Mouse (Mus musculus): ENCODE data around the gene Plppr5. TPM values are rescaled to one million over a fixed set of nuclear protein-coding genes. Genes with fewer than 3 reads are reported as not detected.

The Plppr5 gene
- total RNA-seq, 2 experiments from 2014 or later: not detected

DNA sequence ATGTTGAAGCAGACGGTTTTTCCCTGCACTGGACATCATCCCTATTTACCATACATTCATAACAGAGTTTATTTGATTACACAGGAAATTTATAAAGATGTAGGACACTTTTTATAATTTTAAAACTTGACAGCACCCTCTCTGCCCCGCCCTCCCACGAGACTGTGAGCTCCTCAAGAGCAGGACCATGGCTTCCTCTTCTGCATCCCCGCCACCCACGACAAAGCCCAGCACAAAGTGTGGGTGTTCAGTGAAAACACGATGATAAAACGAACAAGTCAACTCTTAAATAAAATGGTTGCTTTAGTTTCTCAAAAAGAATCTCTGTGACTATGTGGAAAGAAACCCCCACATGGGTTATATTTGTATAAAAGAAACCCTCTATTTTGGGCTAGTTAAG is 112.0 kb downstream of the Plppr5 start:
- ATAC-seq (replicated peaks; ENCODE audit: low FRiP score, poor library complexity, severe bottlenecking): no peak

DNA sequence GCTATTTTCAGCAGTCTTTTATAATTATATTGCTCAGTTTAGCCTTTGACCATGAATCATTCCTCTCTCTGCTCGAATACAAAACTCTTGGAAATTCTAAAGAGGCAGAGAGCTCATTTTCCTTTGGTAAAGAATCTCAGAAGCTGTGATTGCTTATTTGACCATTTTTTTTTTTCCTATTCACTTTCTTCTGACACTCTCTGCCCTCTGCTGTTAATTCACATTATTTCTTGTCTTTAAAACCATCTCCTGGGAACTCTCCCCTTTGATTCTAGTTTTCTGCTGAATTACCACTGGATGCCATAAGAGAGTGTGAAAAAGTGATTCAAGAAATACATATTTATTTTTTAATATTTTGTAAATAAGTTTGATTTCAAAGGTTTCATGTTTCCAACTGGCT is 120.1 kb downstream of the Plppr5 start:
- no peak for ATAC-seq (replicated peaks; ENCODE audit: low FRiP score, poor library complexity, severe bottlenecking)

DNA sequence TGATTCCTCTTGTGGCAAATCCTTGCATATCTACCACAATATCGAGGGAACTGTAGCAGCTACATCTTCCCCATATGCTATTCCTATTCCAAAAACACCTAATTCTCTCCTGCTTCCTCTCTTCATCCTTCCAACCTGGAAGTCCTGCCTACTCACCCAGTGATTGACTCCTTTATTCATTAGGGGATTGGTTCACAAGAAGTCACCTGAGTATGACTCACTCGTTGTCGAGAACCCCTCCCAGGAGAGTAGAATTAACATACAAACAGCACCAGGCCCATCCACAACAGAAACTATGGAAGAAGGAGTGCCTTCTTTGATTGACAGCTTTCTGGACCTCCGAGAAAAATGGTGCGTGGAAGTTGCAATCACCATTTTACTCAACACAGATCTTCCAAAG is 121.7 kb downstream of the Plppr5 start:
- no peak for ATAC-seq (replicated peaks; ENCODE audit: low FRiP score, poor library complexity, severe bottlenecking)

DNA sequence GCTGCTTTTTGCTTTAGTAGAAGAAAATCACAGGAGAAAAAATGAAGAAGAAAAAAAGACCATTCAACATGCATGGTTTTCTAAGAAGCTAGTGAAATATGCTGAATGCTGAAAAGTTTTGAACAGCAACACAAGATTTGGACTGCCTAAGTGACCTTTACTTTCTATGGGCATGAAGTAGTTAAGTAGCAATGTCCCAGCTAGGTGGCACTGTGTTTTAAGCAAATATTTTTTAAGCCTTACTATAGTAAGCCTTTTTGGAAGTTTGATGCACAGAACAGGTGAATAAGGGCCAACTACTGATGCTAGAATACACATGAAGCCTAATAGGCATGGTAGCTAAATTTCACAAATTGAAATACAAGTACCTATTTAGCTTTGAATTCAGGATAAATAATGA is 134.2 kb downstream of the Plppr5 start:
- no peak for ATAC-seq (replicated peaks; ENCODE audit: low FRiP score, poor library complexity, severe bottlenecking)

DNA sequence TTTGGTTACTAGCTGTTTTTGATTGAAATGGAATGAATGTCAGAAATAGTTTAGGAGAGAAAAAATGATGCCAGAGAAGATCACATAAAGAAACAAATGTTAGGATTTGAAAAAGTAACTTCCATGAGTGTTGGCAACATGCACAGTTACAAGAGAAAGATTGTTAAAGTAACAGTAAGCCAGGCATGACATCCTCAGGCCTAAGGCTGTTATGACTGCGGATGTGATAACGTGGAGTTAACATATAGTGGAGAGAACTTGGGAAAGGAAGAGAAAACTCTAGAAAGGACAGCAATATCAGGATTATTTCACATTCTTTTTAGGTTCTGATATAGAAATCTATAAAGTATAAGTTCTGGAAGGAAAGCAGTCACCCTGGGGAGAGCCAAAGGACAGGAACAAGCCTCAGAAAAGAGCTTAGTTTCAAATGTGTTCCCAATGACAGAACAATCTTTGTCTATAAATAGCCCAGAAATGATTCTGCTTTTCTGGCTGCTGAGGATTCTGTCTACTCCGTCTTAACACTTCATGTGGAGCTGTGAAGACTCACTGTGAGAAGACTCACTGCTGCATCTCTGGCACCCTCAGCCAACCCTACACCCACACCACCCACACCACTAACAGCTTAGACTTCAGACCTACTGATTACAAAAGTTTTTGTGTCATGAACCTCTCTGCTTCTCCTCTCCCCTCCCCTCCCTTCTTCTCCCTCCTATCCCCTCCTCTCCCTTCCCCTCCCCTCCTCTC is 142.1 kb downstream of the Plppr5 start:
- ATAC-seq (replicated peaks; ENCODE audit: low FRiP score, poor library complexity, severe bottlenecking): no peak

DNA sequence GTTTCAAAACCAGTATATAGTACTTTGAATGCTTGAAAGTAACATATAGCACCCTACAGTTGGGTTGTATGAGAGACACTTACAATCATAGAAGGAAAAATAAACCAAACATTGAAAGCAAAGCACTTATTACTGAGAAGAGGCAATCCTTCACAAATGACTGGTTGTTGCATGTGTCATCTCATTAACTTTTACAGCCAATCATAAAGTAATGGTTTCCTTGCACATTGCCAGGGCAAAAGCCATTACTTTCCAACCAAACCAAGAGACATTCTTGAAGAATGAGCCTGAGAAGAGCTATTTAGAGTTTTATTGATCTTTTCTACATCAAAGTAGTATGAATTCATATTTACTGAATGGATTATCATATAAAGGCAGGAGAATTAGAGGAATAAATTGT is 148.8 kb downstream of the Plppr5 start:
- no peak for ATAC-seq (replicated peaks; ENCODE audit: low FRiP score, poor library complexity, severe bottlenecking)

DNA sequence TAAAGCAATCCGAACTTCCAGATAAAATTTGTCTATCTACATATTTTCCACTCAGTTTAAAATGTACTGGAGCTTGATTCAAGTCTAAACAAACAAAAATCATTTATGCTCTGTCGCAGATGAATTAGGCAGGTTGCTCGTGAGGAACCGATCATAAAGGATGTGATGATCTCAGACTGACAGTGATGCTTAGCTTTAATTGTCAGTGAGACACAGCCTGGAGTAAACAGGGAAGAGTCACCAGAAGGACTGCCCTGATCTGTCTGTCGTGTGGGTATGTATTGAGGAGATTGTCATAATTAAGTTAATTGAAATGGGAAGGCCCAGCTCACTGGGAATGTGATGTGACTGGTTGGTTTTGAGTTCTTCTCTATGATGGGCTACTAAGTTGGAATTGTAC is 149.9 kb downstream of the Plppr5 start:
- ATAC-seq (replicated peaks; ENCODE audit: low FRiP score, poor library complexity, severe bottlenecking): no peak

DNA sequence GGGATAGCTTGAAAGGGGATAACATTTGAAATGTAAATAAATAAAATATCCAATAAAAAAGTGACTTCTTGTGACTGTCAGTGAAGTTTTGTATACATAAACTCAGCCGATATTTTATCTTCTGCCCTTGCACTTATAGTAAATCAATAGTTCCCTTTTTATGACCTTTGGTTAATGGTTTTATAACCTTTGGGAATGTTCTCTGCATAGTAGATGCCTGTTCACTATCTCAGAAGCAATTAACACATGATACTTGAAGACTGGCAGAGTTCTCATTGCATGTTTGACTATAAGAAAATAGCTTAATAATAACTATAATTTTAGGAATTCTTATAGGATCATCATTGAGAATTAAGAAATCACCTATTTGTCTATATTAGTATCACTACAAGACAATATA is 150.9 kb downstream of the Plppr5 start:
- no peak for ATAC-seq (replicated peaks; ENCODE audit: low FRiP score, poor library complexity, severe bottlenecking)

DNA sequence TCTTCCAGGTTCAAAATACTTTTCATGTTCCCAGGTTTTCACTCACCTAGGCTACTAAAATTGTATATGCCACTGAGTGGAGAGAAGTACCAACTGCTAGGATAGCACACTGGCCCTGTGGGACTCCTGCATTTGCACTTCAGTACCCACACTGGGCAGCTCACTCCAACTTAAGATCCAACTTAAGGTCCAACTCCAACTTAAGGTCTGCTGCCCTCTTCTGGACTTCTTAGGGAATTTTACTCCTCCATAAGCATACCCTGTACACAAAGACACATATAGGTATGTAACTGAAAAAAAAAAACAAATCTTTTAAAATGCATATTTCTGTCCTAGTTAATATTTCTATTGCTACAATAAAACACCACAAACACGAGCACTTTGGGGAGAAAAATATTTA is 153.5 kb downstream of the Plppr5 start:
- no peak for ATAC-seq (replicated peaks; ENCODE audit: low FRiP score, poor library complexity, severe bottlenecking)

DNA sequence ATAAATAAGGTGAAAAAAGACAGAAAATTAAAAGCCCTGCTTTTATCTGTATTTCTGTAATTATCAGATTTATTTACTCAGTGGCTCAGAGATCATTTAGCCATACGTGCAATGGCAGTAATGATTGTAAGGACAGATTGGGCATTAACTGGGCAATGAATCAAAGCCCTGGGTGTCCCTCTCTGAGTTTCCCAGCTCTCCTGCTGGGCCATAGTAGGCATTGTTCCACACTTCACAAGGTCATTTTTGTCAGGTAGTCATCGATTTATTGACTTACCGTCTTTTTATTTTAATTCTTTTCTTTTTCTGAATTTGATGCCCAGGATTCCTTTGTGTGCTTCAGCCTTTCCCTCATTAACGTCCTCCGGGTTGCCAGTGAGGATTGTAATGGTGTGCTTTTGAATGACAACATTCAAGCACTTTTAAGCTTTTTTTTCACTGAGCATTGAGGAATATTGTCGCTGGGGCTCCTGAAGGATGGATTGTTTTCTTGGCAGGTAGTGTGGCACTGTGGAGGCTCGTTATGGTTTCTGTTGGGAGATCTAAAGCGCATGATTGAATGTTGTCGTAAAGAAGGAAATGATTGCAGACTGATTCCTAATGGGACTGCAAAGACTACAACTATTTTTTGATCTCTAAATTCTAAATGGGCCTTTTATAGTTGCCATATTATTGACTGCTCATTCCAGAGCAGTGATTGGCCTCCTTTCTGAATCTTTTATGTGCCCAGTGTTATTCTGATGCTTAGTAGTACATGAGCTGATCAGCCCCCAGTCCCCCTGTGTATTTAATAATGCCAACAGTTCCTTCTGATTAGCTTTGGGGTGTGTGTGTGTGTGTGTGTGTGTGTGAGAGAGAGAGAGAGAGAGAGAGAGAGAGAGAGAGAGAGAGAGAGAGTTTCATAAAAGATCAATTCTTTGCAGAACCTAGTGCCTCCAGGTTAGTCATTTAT is 154.8 kb downstream of the Plppr5 start:
- ATAC-seq (replicated peaks; ENCODE audit: low FRiP score, poor library complexity, severe bottlenecking): no peak

DNA sequence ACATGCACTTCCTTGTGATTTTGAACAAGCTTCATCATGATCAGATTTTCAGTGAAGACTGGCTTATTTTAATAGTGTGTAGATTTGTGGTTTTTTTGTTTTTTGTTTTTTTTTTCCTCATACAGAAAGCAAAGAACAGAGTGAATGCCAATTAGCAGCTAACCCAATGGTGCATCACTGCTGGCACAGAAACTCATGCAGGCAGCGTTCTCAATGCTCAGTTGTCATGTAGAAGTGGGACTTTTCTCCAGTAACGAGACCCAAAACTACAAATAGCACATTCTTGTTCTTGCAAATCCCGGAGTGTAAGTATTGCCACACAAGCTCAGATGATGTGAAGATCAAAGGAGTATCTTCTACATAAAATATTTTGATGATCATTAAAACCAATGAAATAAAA is 156.9 kb downstream of the Plppr5 start:
- ATAC-seq (replicated peaks; ENCODE audit: low FRiP score, poor library complexity, severe bottlenecking): no peak

DNA sequence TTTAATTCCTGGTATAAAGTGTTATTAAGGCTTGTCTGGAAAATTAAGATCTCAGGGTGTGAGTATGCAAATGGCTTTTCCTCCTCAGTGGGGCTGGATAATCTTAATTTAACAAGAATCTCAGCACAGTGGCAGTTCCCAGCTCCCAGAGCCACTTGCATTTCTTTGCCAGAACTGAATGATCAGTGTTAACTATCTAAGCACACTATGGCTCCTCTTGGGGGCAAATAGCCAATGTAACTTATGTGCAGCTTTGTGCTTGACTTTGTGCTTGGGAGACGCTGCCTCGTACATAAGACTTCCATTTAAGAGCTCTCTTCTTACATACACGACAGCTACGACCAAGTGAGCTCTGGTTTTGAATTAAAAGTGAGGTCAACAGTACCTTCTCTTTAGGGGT is 158.0 kb downstream of the Plppr5 start:
- no peak for ATAC-seq (replicated peaks; ENCODE audit: low FRiP score, poor library complexity, severe bottlenecking)

Other genes starting within 250 kb of the Plppr5 start
- not detected in 2 replicates for gene Plppr4, start 214.0 kb upstream of the Plppr5 start, total RNA-seq (2015; ENCODE audit: low replicate concordance)
- not detected in 2 replicates for gene Plppr4, start 214.0 kb upstream of the Plppr5 start, total RNA-seq (2017; ENCODE audit: low replicate concordance)